Mouse (Mus musculus): Measurements from ENCODE around the gene Rcc1. TPM values are rescaled to one million over a fixed set of nuclear protein-coding genes. Genes with fewer than 3 reads are reported as not detected.
"Not testable (repeated sequence)": the region's sequence is repeated elsewhere in the genome, so short reads cannot be mapped to it uniquely, and the experiment has no call there.

Gene Rcc1
- polyA plus RNA-seq, 1 experiment = 11.5 TPM

GRCm38 (mm10) chr4:132295696-132296390 is 57.6 kb downstream of the Rcc1 start:
- WGBS = 79% methylated on average over 8 of the region's 8 CpGs
- Histone ChIP-seq H3K4me3 (ENCODE audit: extremely low read depth, insufficient read depth, insufficient read length) (no peak overlapping the region), H3K36me3 (ENCODE audit: control insufficient read depth, insufficient read depth, low read length) (peaks cover 8% of the 10 kb centered on the region; the same call in 1 of the 2 replicates), H3K27ac (ENCODE audit: insufficient read depth, low read length) (no peak overlapping the region), H3K4me1 (ENCODE audit: control insufficient read depth, insufficient read depth, insufficient read length) (no peaks in the 10 kb centered on the region), H3K27me3 (ENCODE audit: control insufficient read depth, insufficient read depth, low read length) (no peaks in the 10 kb centered on the region)
- TF ChIP-seq CTCF (IDR thresholded peaks at IDR 0.05; ENCODE audit: extremely low read depth, insufficient read depth, insufficient read length, insufficient replicate concordance) (no peak), POLR2A (IDR thresholded peaks at IDR 0.05; ENCODE audit: low read depth, low read length) (no peak)
- no peak for DNase-seq (ENCODE audit: low read depth in 1 of 2, low spot score in 2 of 2)

- Histone ChIP-seq H3K4me1 (ENCODE audit: control insufficient read depth, insufficient read depth, insufficient read length) (no peaks in the 10 kb centered on the region), H3K4me3 (ENCODE audit: extremely low read depth, insufficient read depth, insufficient read length) (no peak overlapping the region), H3K27ac (ENCODE audit: insufficient read depth, low read length) (no peak overlapping the region), H3K27me3 (ENCODE audit: control insufficient read depth, insufficient read depth, low read length) (no peaks in the 10 kb centered on the region), H3K36me3 (ENCODE audit: control insufficient read depth, insufficient read depth, low read length) (peaks cover 11% of the 10 kb centered on the region; the same call in 1 of the 2 replicates)
- TF ChIP-seq POLR2A (IDR thresholded peaks at IDR 0.05; ENCODE audit: low read depth, low read length) = no peak
- TF ChIP-seq CTCF (IDR thresholded peaks at IDR 0.05; ENCODE audit: extremely low read depth, insufficient read depth, insufficient read length, insufficient replicate concordance) = no peak
- no peak for DNase-seq (ENCODE audit: low read depth in 1 of 2, low spot score in 2 of 2)
- 89% methylated on average over 7 of the region's 7 CpGs for WGBS
These were observed 59.6 kb downstream of the Rcc1 start for GRCm38 (mm10) chr4:132293682-132294240.

- Histone ChIP-seq H3K36me3 (ENCODE audit: control insufficient read depth, insufficient read depth, low read length) (peaks cover 11% of the 10 kb centered on the region; the same call in 1 of the 2 replicates), H3K27me3 (ENCODE audit: control insufficient read depth, insufficient read depth, low read length) (no peaks in the 10 kb centered on the region)
These were observed 60.4 kb downstream of the Rcc1 start for GRCm38 (mm10) chr4:132292988-132293387.

GRCm38 (mm10) chr4:132291624-132292335 is 61.6 kb downstream of the Rcc1 start:
- no peaks in the 10 kb centered on the region for H3K4me1 ChIP-seq (ENCODE audit: control insufficient read depth, insufficient read depth, insufficient read length)
- DNase-seq (ENCODE audit: low read depth in 1 of 2, low spot score in 2 of 2) = no peak
- no peak overlapping the region for H3K4me3 ChIP-seq (ENCODE audit: extremely low read depth, insufficient read depth, insufficient read length)
- H3K27ac ChIP-seq (ENCODE audit: insufficient read depth, low read length) = no peak overlapping the region
- no peaks in the 10 kb centered on the region for H3K27me3 ChIP-seq (ENCODE audit: control insufficient read depth, insufficient read depth, low read length)
- 92% methylated on average over 12 of the region's 12 CpGs for WGBS
- TF ChIP-seq POLR2A (IDR thresholded peaks at IDR 0.05; ENCODE audit: low read depth, low read length) = no peak
- TF ChIP-seq CTCF (IDR thresholded peaks at IDR 0.05; ENCODE audit: extremely low read depth, insufficient read depth, insufficient read length, insufficient replicate concordance) = no peak
- peaks cover 11% of the 10 kb centered on the region; the same call in 1 of the 2 replicates for H3K36me3 ChIP-seq (ENCODE audit: control insufficient read depth, insufficient read depth, low read length)

More at GRCm38 (mm10) chr4:132292988-132293387, 60.4 kb downstream of the Rcc1 start:
- 80% methylated on average over 4 of the region's 4 CpGs for WGBS
- TF ChIP-seq POLR2A (IDR thresholded peaks at IDR 0.05; ENCODE audit: low read depth, low read length) (no peak), CTCF (IDR thresholded peaks at IDR 0.05; ENCODE audit: extremely low read depth, insufficient read depth, insufficient read length, insufficient replicate concordance) (no peak)
- H3K27ac ChIP-seq (ENCODE audit: insufficient read depth, low read length) = no peak overlapping the region
- H3K4me3 ChIP-seq (ENCODE audit: extremely low read depth, insufficient read depth, insufficient read length) = no peak overlapping the region
- no peaks in the 10 kb centered on the region for H3K4me1 ChIP-seq (ENCODE audit: control insufficient read depth, insufficient read depth, insufficient read length)
- no peak for DNase-seq (ENCODE audit: low read depth in 1 of 2, low spot score in 2 of 2)

GRCm38 (mm10) chr4:132291056-132291455 is 62.3 kb downstream of the Rcc1 start:
- Histone ChIP-seq H3K36me3 (ENCODE audit: control insufficient read depth, insufficient read depth, low read length) (peaks cover 11% of the 10 kb centered on the region; the same call in 1 of the 2 replicates), H3K4me3 (ENCODE audit: extremely low read depth, insufficient read depth, insufficient read length) (no peak overlapping the region), H3K4me1 (ENCODE audit: control insufficient read depth, insufficient read depth, insufficient read length) (no peaks in the 10 kb centered on the region), H3K27ac (ENCODE audit: insufficient read depth, low read length) (no peak overlapping the region), H3K27me3 (ENCODE audit: control insufficient read depth, insufficient read depth, low read length) (no peaks in the 10 kb centered on the region)
- TF ChIP-seq CTCF (IDR thresholded peaks at IDR 0.05; ENCODE audit: extremely low read depth, insufficient read depth, insufficient read length, insufficient replicate concordance) (no peak), POLR2A (IDR thresholded peaks at IDR 0.05; ENCODE audit: low read depth, low read length) (no peak)
- DNase-seq (ENCODE audit: low read depth in 1 of 2, low spot score in 2 of 2) = no peak
- WGBS = 96% methylated on average over 4 of the region's 4 CpGs

- not testable (repeated sequence) for H3K27me3 ChIP-seq (ENCODE audit: control insufficient read depth, insufficient read depth, low read length)
- WGBS = 100% methylated on average over 3 of the region's 5 CpGs
- peaks cover 20% of the 10 kb centered on the region for H3K36me3 ChIP-seq (ENCODE audit: control insufficient read depth, insufficient read depth, low read length)
These were observed 64.6 kb downstream of the Rcc1 start for GRCm38 (mm10) chr4:132288840-132289239.

More at GRCm38 (mm10) chr4:132288840-132289239, 64.6 kb downstream of the Rcc1 start:
- DNase-seq (ENCODE audit: low read depth in 1 of 2, low spot score in 2 of 2); H3K27ac ChIP-seq (ENCODE audit: insufficient read depth, low read length); H3K4me3 ChIP-seq (ENCODE audit: extremely low read depth, insufficient read depth, insufficient read length); H3K4me1 ChIP-seq (ENCODE audit: control insufficient read depth, insufficient read depth, insufficient read length): not testable (repeated sequence)

Other genes with a start within 250 kb of the Rcc1 start
- gene Oprd1, start 209.1 kb downstream of the Rcc1 start, polyA plus RNA-seq (2012; rRNA removed) = 0.53 and 0.86 TPM in 2 replicates
- gene Ythdf2, start 141.3 kb downstream of the Rcc1 start, polyA plus RNA-seq (2012; rRNA removed) = 11.9 and 13.8 TPM in 2 replicates
- gene Gmeb1, start 92.0 kb downstream of the Rcc1 start, polyA plus RNA-seq (2012; rRNA removed) = 12.0 and 14.3 TPM in 2 replicates
- gene Taf12, start 79.2 kb downstream of the Rcc1 start, polyA plus RNA-seq (2012; rRNA removed) = 6.9 and 7.5 TPM in 2 replicates
- gene Rab42, start 50.2 kb downstream of the Rcc1 start, polyA plus RNA-seq (2012; rRNA removed) = 1.2 and 2.0 TPM in 2 replicates
- gene Trnau1ap, start 24.1 kb downstream of the Rcc1 start, polyA plus RNA-seq (2012; rRNA removed) = 16.0 and 19.6 TPM in 2 replicates
- 5.5 and 5.7 TPM in 2 replicates for gene Phactr4, start 68.9 kb upstream of the Rcc1 start, polyA plus RNA-seq (2012; rRNA removed)
- 3.0 and 3.7 TPM in 2 replicates for gene Med18, start 110.3 kb upstream of the Rcc1 start, polyA plus RNA-seq (2012; rRNA removed)
- gene Sesn2, start 156.9 kb upstream of the Rcc1 start, polyA plus RNA-seq (2012; rRNA removed) = 9.3 and 9.4 TPM in 2 replicates
- 69.5 and 73.4 TPM in 2 replicates for gene Atpif1, start 180.1 kb upstream of the Rcc1 start, polyA plus RNA-seq (2012; rRNA removed)
- gene Dnajc8, start 181.9 kb upstream of the Rcc1 start, polyA plus RNA-seq (2012; rRNA removed) = 17.8 and 18.2 TPM in 2 replicates
- 10.5 and 10.6 TPM in 2 replicates for gene Ptafr, start 210.5 kb upstream of the Rcc1 start, polyA plus RNA-seq (2012; rRNA removed)

Measured in spleen, adult 2 months (tissue).